Mouse (Mus musculus) T-cell, adult 2 months (primary cell): Measurements from ENCODE around the gene Ggt5.

Experiments used
- DNase-seq: peaks from one replicate; pipeline ENCODE4 v3.0.0; 2022; ENCODE audit warnings: low spot score

Gene Ggt5

GRCm38 (mm10) chr10:75625920-75626319 lies 36.8 kb downstream of the Ggt5 start:
- no peak for DNase-seq

DNA sequence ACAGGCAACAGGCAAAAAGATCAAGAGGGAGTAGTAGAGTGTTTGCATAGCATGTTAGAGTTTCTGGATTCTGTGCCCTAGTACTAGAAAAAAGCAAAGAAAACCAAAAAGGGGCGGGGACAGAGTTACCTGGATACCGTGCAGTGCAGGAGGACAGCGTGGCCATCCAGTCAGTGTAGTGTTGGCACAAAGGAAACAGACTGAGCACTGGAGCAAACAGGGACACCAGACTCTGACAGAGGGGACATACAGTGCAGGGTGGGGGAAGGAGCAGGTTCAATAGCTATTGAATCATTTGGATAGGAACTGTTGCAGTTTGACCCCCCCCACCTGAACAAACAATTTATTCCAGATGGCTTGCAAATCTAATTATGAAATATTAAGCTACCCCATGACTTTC lies 37.9 kb downstream of the Ggt5 start:
- no peak for DNase-seq

GRCm38 (mm10) chr10:75627490-75627889 lies 38.4 kb downstream of the Ggt5 start:
- DNase-seq = no peak

- no peak for DNase-seq
Measured at GRCm38 (mm10) chr10:75632633-75633032, 43.5 kb downstream of the Ggt5 start.

DNA sequence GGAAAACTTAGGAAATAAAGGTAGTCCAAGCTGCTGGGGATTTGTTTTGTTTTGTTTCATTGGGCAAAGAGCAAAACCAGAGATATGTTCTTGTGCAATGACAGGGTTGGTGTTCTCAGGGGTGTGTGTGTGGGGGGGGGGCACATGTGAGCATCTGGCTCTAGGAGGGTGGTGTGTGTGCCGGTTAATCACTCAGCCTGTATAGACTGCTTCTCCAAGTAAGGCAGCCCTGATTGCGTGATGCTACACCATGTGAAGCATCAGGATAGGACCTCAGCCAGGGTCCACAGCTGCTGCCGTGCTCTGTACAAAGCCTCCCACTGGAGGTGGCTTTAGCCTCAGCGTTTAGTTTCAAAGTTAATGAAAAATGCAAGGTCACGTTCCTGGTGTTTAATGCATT lies 43.9 kb downstream of the Ggt5 start:
- DNase-seq = no peak

DNA sequence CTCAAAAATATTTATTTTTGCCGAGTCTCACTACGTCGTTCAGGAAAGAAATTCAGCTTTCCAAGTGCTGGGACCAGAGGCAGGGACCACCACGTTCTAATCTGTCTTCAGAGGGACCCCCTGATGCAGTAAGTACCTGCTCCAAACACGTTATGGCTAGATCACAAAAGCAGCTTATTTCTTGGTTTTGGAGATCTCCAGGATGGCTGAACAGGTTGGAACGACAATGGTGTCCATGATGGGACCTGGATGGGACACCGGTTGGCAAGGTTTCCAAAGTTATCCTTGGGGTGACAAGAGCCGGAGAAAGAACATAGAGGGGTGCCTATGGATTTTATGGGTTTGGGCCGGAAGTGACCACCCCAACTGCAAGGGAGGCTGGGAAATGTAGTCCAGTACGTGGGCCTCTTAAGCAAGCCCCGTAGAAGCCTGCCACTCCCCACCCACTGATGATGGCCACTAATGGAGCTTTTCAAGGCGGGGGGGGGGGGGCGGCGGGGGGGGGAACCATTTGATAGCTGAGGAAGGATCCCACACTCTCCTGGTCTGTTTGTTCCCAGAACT lies 44.5 kb downstream of the Ggt5 start:
- no peak for DNase-seq

- DNase-seq = no peak
Measured at GRCm38 (mm10) chr10:75634610-75635009, 45.5 kb downstream of the Ggt5 start.

DNA sequence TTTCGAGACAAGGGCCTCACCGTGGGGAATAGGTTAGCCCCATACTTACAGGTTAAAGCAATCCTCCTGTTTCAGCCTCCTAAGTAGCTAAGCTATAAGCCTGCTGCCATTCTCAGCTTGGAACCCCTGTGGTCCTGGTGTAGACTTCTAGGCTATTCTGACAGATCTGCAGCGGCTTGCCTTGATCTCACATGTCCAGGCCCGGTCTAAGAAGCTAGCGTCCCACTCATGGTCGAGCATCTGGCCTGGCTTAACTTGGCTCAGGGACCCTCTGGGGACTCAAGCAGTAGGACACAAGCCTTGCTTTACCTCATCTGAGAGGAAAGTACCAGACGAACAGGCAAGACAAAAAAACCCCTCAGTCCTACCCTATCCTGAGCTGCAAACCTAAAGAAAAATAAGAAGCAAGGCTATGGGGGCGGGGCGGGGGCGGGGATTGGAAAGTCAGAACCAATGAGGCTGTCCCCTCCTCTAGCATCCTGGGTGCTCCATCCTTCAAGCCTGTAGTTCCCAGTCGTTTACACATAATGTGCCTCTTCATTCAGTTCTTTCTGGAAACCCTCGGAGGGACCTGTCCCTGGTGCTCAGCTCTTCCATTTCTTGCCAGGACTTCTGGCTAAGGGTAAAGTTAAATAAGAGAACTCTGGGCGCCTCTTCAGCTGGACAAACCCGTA lies 46.0 kb downstream of the Ggt5 start:
- no peak for DNase-seq

GRCm38 (mm10) chr10:75635693-75636055 lies 46.5 kb downstream of the Ggt5 start:
- peak; percentile 63 for DNase-seq

DNA sequence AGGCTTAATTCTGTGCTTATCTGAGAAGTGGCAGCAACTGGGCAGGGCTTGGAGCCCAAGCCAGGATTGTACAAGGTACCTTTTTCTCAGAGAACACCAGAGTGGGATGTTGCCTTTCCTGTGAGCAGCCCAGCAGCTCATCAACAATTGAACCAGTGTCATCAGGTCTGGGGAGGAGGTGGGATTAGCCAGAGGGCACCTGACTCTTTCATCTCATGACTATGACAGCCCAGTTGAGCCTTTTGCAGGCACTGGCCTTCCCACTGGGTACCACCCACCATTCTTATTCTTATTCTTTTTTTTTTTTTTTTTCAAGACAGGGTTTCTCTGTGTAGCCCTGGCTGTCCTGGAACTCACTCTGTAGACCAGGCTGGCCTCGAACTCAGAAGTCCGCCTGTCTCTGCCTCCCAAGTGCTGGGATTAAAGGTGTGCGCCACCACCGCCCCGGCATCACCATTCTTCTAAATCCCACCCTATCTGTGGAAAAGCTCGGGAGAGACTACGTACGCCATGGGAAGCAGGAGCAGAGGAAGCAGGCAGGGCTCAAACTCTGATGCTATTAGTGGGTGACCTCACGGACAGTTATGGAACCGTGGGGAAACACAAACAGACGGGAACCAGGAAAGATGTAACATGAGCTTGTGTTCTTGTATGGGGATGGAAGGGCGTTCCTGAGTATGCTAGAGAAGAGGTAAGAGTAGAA lies 47.1 kb downstream of the Ggt5 start:
- no peak for DNase-seq

- no peak for DNase-seq
Measured at GRCm38 (mm10) chr10:75637711-75638110, 48.6 kb downstream of the Ggt5 start.

DNA sequence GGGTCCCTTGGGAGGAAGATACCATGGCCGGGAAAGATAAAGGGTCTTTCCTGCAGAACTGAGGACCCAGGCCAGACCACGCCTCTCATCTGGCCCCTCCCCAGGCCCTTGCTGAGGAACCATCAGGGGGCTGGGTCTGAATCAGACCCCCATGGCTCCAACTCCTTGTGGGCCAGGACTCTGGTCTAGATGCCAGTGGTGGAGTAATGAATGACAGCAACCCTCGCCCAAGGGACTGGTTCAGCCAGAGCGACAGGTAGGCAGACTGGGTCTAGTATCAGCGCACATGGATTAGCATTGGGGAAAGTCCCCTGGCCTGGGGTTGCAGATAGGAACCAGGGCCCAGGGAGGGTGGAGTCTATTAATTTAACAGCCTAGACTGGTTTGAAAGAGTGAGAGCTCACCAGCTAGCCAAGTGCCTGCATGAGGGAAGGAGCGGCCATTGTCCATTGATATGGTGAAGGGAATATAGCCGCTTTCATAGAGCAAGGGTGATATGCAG lies 52.6 kb downstream of the Ggt5 start:
- no peak for DNase-seq

DNA sequence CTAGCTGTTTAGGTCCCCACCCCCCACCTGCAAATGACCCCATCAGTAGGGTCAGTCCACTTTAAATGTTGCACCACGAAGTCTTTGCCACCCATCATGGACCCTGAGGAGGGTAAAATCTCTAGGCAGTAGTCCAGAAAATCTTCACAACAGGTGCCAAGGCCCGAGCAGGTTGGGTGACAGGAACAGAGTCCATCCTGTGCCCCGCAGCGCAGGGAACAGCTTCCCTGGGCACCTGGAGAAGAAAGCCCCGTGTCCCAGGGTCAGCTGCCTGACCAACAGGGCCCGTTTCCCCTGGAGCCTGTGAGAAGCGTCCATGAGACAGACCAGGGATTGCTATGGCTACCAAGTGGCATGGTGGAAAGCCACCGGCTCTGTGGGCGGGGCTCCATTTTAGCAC lies 53.3 kb downstream of the Ggt5 start:
- no peak for DNase-seq

GRCm38 (mm10) chr10:75642891-75643290 lies 53.8 kb downstream of the Ggt5 start:
- DNase-seq = no peak

- peak; percentile 45 for DNase-seq
Measured at GRCm38 (mm10) chr10:75643741-75644343, 54.7 kb downstream of the Ggt5 start, which contains the start of gene Susd2. TSS of gene Susd2 (minus strand) at chr10:75644008.

DNA sequence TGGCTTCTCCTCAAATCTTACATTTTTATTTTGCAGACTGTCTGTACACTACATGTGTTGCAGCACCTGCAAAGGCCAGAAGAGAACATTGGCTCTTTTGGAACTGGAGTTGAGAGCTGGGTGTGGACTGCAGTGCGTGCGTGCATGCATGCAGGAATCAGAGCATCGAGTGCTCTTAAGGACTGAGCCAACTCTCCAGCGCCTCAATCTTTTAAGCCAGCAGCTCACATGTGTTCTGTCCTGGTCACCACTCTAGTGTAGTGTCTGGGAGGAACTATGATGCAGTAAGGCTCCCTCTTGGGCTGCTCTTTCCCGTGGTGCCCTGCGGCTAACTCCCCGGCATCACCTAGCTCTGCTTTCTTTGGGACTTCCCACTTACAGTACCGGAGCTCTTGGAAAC lies 56.5 kb downstream of the Ggt5 start:
- no peak for DNase-seq

DNA sequence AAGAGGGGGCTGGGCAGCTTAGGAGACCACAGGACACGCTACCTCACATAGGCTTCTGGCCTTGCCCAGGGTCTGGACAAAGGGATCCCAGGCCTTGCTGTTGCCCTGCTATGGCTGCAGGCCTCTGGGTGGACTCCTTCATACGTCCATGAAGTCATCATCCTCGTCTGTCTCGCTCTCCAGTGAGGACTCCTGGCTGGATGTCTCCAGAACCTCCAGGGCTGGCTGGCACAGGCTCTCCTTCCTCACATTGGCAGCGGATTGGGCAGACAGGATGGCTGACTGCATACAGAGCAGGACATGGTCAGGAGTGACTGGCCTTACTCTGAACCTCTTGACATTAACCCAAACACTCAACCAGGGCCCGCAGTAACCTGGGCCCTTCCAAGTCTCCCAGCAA lies 57.3 kb downstream of the Ggt5 start:
- no peak for DNase-seq

DNA sequence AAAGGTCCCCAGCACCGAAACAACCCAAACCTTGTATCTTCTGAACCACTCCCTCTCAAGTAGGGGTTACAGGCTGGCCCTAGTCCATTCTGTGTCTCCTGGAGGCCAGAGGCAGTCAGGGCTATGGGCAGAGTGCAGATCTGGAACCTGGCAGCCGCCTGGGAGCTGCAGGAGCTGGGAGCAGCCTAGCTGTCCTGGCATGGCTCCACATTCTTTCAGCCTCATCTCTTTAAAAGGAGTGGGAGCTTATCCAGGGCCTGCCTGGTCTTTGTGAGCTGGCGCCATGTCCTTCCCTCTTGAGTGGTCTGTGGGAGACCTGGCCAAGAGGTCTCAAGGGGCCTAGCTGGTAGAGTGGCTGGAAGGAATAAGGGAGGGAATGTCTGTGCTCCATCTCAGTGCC lies 58.2 kb downstream of the Ggt5 start:
- no peak for DNase-seq

GRCm38 (mm10) chr10:75648091-75648490 lies 59.0 kb downstream of the Ggt5 start:
- no peak for DNase-seq

- no peak for DNase-seq
Measured at GRCm38 (mm10) chr10:75649001-75649400, 59.9 kb downstream of the Ggt5 start.

DNA sequence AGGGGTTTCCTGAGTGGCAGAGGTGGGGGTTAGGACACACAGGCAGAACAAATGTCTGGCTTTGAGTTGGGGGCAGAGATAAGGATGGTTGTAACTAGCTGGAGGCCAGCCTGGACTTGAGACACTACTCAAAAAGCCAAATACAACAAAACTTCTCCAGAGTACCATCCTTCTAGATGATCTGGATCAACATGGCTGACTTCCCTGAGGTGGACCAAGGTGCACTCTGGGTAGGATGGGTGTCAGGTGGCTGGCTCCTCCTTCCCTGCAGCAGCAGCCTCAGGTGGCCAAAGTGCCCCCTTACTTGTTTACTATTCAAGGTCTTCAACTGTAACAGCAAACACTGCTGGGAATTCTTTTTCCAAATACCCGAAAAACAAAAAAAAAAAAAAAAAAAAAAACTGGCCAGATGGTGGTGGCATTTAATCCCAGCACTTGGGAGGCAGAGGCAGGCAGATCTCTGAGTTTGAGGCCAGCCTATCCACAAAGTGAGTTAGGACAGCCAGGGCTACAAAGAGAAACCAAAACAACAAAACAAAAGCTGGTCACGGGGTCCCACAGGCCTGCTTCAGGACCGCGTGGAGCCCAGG lies 60.4 kb downstream of the Ggt5 start:
- no peak for DNase-seq

DNA sequence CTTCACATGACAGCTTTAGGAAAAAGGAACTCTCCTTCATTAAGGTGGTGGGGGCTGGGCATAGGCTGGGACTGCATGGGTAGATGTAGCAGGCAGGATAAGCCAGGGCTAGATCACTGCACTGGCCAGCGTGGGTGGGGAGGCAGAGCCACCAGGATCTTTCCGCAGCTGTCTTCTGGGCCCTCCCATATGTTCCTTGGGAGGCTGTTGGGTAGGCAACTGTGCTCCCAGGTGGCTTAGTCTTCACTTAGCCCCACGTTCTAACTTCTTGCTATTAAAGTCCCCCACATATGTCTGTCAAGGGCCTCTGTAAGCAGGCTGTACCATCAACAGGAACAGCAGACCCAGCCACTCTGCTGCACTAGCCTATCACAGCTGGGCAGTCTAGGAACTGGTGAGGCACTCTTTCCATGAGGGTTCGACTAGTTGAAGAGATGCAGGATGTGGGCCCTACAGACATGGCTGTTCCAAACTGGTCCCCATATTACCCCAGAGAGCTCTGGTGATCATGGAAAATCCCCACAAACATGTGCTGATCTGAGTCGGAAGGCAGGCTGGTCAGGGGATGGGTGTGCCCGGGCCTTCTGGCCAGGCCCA lies 61.3 kb downstream of the Ggt5 start:
- no peak for DNase-seq
